Mouse (Mus musculus) midbrain, embryonic 14.5 days (tissue): ENCODE measurements around the gene Gm10959. TPM values are rescaled to one million over a fixed set of nuclear protein-coding genes. Genes with fewer than 3 reads are reported as not detected.

Experiments
- ATAC-seq: fragments of 200-750 bp; cut with Nextera tagmentation; 2 replicates; pipeline ENCODE4 v1.8.0; 2017; ENCODE audit warnings: moderate number of reproducible peaks, moderate library complexity; ENCODE audit not compliant: low FRiP score, low TSS enrichment
- DNase-seq: peaks from one replicate; pipeline ENCODE4 v3.0.0-alpha.2; 2015
- H3K27ac ChIP-seq: fragments of 300-500 bp; sonication (generic); replicated peaks from 2 replicates; pipeline ENCODE4 v1.5.1; 2014; ENCODE audit warnings: mild to moderate bottlenecking, low read depth, low read length, moderate library complexity
- H3K27me3 ChIP-seq: fragments of 300-500 bp; sonication (generic); 2 replicates; pipeline ENCODE4 v1.6.1; 2014; ENCODE audit warnings: low read length, control low read depth, mixed read lengths; ENCODE audit not compliant: control insufficient read depth, insufficient read depth
- H3K36me3 ChIP-seq: fragments of 300-500 bp; sonication (generic); 2 replicates; pipeline ENCODE4 v1.6.1; 2014; ENCODE audit warnings: low read length, control low read depth; ENCODE audit not compliant: control insufficient read depth, insufficient read depth
- H3K4me1 ChIP-seq: fragments of 300-500 bp; sonication (generic); 2 replicates; pipeline ENCODE4 v1.6.1; 2014; ENCODE audit warnings: mild to moderate bottlenecking, antibody characterized with exemption, low read length, control low read depth; ENCODE audit not compliant: control insufficient read depth, insufficient read depth
- H3K4me2 ChIP-seq: fragments of 300-500 bp; sonication (generic); 2 replicates; pipeline ENCODE4 v1.6.1; 2014; ENCODE audit warnings: mild to moderate bottlenecking, low read length, moderate library complexity
- H3K4me3 ChIP-seq: fragments of 300-500 bp; sonication (generic); replicated peaks from 2 replicates; pipeline ENCODE4 v1.5.1; 2014; ENCODE audit warnings: low read depth, low read length
- H3K9ac ChIP-seq: fragments of 300-500 bp; sonication (generic); replicated peaks from 2 replicates; pipeline ENCODE4 v1.6.1; 2014; ENCODE audit warnings: mild to moderate bottlenecking, low read length, moderate library complexity
- H3K9me3 ChIP-seq: fragments of 300-500 bp; sonication (generic); 2 replicates; pipeline ENCODE4 v1.6.1; 2016; ENCODE audit warnings: low read length, control low read depth, mixed read lengths; ENCODE audit not compliant: control insufficient read depth
- WGBS: fragments of 180-500 bp; shearing (Covaris S2); extraction: QIAGEN DNeasy Blood & Tissue Kit; methylation state at CpG from one replicate; pipeline ENCODE4 v1.1.7; 2014; 5-methylcytosine and 5-hydroxymethylcytosine counted together
- polyA plus RNA-seq: library from polyadenylated mRNA; unstranded; fragments of >200 nt; fragmentation: Nextera tagmentation; extraction: Ambion mirVana; gene quantifications from 2 replicates; pipeline ENCODE4 v1.2.1, GENCODE M21; 2014

Gene Gm10959
- polyA plus RNA-seq, 1 experiment from 2014 or later, result not detected

GRCm38 (mm10) chr3:122903746-122904433, 15.3 kb downstream of the Gm10959 start:
- Histone ChIP-seq H3K4me2 (no peak overlapping the region), H3K36me3 (no peaks in the 10 kb centered on the region), H3K4me1 (no peaks in the 10 kb centered on the region), H3K27me3 (no peaks in the 10 kb centered on the region), H3K4me3 (no peak overlapping the region), H3K9me3 (no peaks in the 10 kb centered on the region), H3K9ac (no peak overlapping the region), H3K27ac (no peak overlapping the region)
- 46% methylated on average over 12 of the region's 12 CpGs for WGBS
- DNase-seq (peak; percentile 87), ATAC-seq (peak; percentile 37; the same call in 1 of the 2 replicates)

DNA sequence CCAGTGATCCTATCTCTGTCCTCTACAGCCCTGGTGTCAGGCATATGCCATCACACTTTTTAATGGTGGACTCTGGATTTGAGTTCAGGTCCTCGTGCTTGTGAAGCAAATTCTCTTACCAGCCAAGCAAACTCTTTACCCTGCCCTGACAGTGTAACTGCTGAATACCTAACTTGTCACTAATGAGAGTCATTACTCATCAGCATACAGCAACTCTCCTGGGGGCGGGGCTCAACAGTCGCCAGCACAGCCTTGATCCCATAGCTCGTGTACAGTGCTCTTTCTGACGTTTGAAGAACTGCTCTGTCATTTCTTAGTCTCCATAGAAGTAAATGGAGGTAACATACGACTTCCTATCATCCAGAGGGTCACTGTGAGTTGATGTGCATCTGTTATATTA, 20.9 kb downstream of the Gm10959 start:
- no peak overlapping the region for H3K4me3 ChIP-seq
- no peaks in the 10 kb centered on the region for H3K9me3 ChIP-seq
- WGBS, result 69% methylated on average over 6 of the region's 6 CpGs
- DNase-seq (no peak), ATAC-seq (no peak)
- H3K9ac ChIP-seq, result no peak overlapping the region
- H3K36me3 ChIP-seq, result no peaks in the 10 kb centered on the region
- H3K27me3 ChIP-seq, result no peaks in the 10 kb centered on the region
- H3K4me2 ChIP-seq, result no peak overlapping the region
- no peaks in the 10 kb centered on the region for H3K4me1 ChIP-seq
- H3K27ac ChIP-seq, result no peak overlapping the region

- ATAC-seq, result no peak
- Histone ChIP-seq H3K4me2 (no peak overlapping the region), H3K9me3 (no peaks in the 10 kb centered on the region), H3K27ac (no peak overlapping the region), H3K9ac (no peak overlapping the region), H3K36me3 (no peaks in the 10 kb centered on the region), H3K4me1 (no peaks in the 10 kb centered on the region), H3K27me3 (no peaks in the 10 kb centered on the region), H3K4me3 (no peak overlapping the region)
- DNase-seq, result no peak
- 92% methylated on average over 11 of the region's 11 CpGs for WGBS
These were observed 23.9 kb downstream of the Gm10959 start for GRCm38 (mm10) chr3:122895189-122895731.

DNA sequence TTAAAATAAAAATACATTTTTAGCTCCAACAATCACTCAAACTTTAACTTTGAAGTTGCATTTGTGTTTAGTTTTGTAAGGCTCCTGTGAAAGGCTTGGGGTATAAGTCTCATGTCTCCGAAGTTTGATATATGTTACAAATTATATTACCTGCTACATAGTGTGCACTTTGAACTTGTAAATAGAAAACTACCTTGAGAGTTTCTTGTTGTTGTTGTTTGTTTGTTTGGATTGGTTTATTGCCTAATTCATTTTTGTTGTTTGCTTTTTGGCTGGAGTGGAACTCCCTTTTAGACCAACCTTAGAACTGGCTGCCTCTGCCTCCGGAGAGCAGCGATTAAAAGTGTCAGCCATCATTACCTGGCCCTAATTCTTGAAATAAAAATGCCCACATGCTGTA, 24.4 kb downstream of the Gm10959 start, which contains the start of gene Fabp2:
Gene Fabp2, plus strand, starts transcription at position 301 of the 400 bp plus-strand sequence.
- no peak within 1 kb of the TSS for H3K27ac ChIP-seq
- H3K9ac ChIP-seq, result no peak within 1 kb of the TSS
- 97% methylated on average over 3 of the region's 3 CpGs for WGBS
- DNase-seq (no peak), ATAC-seq (no peak)
- H3K27me3 ChIP-seq, result no peaks in the 10 kb centered on the region
- no peaks in the 10 kb centered on the region for H3K36me3 ChIP-seq
- no peak within 1 kb of the TSS for H3K4me2 ChIP-seq
- no peak within 1 kb of the TSS for H3K4me3 ChIP-seq
- H3K9me3 ChIP-seq, result no peaks in the 10 kb centered on the region
- no peaks in the 10 kb centered on the region for H3K4me1 ChIP-seq

DNA sequence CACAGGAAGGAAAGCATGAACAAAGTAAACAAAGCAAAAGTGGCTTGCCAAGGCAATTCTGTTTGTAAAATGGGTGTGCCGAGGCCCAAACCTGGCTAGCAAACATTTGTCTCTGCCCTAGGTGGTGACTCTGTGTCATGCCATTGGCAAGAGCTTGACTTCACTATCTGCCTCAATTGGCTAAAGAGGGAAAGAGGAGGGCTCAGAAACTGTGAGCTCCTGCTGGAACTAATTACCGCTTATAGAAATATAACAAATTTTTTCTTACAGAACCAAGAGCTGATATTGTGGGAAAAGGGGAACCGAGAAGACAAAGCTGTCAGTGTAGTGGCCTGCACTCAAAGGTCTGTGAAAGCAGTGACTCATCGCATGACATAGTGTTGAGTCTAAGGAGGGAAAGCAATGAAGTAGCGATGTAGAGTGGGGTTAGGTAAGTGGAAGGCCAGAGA, 30.8 kb downstream of the Gm10959 start:
- Histone ChIP-seq H3K4me1 (no peaks in the 10 kb centered on the region), H3K4me2 (no peak overlapping the region), H3K36me3 (no peaks in the 10 kb centered on the region), H3K27me3 (no peaks in the 10 kb centered on the region), H3K4me3 (no peak overlapping the region), H3K9ac (no peak overlapping the region), H3K27ac (no peak overlapping the region), H3K9me3 (no peaks in the 10 kb centered on the region)
- ATAC-seq, result no peak
- WGBS, result 91% methylated on average over 5 of the region's 5 CpGs
- no peak for DNase-seq

- Histone ChIP-seq H3K9me3 (no peaks in the 10 kb centered on the region), H3K27ac (no peak overlapping the region), H3K36me3 (no peaks in the 10 kb centered on the region), H3K4me2 (no peak overlapping the region), H3K4me1 (no peaks in the 10 kb centered on the region), H3K9ac (no peak overlapping the region), H3K27me3 (no peaks in the 10 kb centered on the region), H3K4me3 (no peak overlapping the region)
- no peak for ATAC-seq
- DNase-seq, result no peak
- 79% methylated on average over 4 of the region's 4 CpGs for WGBS
These were observed 31.5 kb downstream of the Gm10959 start for GRCm38 (mm10) chr3:122887505-122888301.

- no peak for ATAC-seq
- Histone ChIP-seq H3K9ac (no peak overlapping the region), H3K4me2 (no peak overlapping the region), H3K36me3 (no peaks in the 10 kb centered on the region), H3K27me3 (no peaks in the 10 kb centered on the region), H3K9me3 (no peaks in the 10 kb centered on the region), H3K4me3 (no peak overlapping the region), H3K4me1 (no peaks in the 10 kb centered on the region), H3K27ac (no peak overlapping the region)
- 95% methylated on average over 8 of the region's 8 CpGs for WGBS
- DNase-seq, result no peak
These were observed 40.4 kb downstream of the Gm10959 start for GRCm38 (mm10) chr3:122878705-122879315.

DNA sequence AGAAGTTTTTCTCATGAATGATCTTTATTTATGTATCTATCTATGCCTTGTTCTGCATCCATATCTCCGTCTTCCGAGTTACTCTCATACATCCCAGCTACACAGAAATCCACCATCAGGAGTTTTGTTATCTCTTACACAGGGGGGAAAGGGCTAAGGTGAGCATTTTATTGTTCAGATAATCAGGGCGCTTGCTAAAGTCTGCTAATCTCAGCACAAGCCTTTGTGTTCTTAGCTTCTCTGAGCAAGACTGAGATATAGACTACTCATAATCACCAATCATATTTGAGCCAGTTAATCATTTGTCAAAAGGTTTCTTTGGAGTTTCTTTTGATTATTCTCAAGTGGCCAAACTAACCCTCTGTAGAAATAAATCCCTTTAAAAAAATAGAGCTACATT, 41.6 kb downstream of the Gm10959 start:
- Histone ChIP-seq H3K4me2 (no peak overlapping the region), H3K9ac (no peak overlapping the region), H3K27me3 (no peaks in the 10 kb centered on the region), H3K27ac (no peak overlapping the region), H3K9me3 (no peaks in the 10 kb centered on the region), H3K4me1 (no peaks in the 10 kb centered on the region), H3K36me3 (no peaks in the 10 kb centered on the region), H3K4me3 (no peak overlapping the region)
- ATAC-seq (no peak), DNase-seq (no peak)
- WGBS, result 97% methylated on average over 3 of the region's 3 CpGs
